Mouse (Mus musculus) midbrain, embryonic 12.5 days (tissue): Measurements from ENCODE around the gene Dock4. TPM values are rescaled to one million over a fixed set of nuclear protein-coding genes. Genes with fewer than 3 reads are reported as not detected.

ENCODE experiments used
- ATAC-seq: fragments of 200-750 bp; cut with Nextera tagmentation; 2 replicates; pipeline ENCODE4 v1.8.0; 2017; ENCODE audit warnings: low read depth, moderate TSS enrichment, moderate library complexity; ENCODE audit not compliant: low FRiP score
- H3K27ac ChIP-seq: fragments of 300-500 bp; sonication (generic); replicated peaks from 2 replicates; pipeline ENCODE4 v1.5.1; 2016; ENCODE audit warnings: mild to moderate bottlenecking
- H3K27me3 ChIP-seq: fragments of 300-500 bp; sonication (generic); 2 replicates; pipeline ENCODE4 v1.6.1; 2016; ENCODE audit warnings: mild to moderate bottlenecking
- H3K36me3 ChIP-seq: fragments of 300-500 bp; sonication (generic); 2 replicates; pipeline ENCODE4 v1.6.1; 2016
- H3K4me1 ChIP-seq: fragments of 300-500 bp; sonication (generic); 2 replicates; pipeline ENCODE4 v1.6.1; 2016
- H3K4me2 ChIP-seq: fragments of 300-500 bp; sonication (generic); replicated peaks from 2 replicates; pipeline ENCODE4 v1.6.1; 2016; ENCODE audit warnings: mild to moderate bottlenecking, moderate library complexity
- H3K4me3 ChIP-seq: fragments of 300-500 bp; sonication (generic); 2 replicates; pipeline ENCODE4 v1.5.1; 2016; ENCODE audit warnings: mild to moderate bottlenecking
- H3K9ac ChIP-seq: fragments of 300-500 bp; sonication (generic); replicated peaks from 2 replicates; pipeline ENCODE4 v1.6.1; 2016; ENCODE audit warnings: mild to moderate bottlenecking, moderate library complexity
- H3K9me3 ChIP-seq: fragments of 300-500 bp; sonication (generic); 2 replicates; pipeline ENCODE4 v1.6.1; 2016; ENCODE audit warnings: mild to moderate bottlenecking
- WGBS: fragments of 180-500 bp; shearing (Covaris S2); methylation state at CpG from one replicate; pipeline ENCODE4 v1.1.7; 2016; 5-methylcytosine and 5-hydroxymethylcytosine counted together
- polyA plus RNA-seq: library from polyadenylated mRNA; unstranded; fragments of >200 nt; fragmentation: Nextera tagmentation; extraction: Ambion mirVana; gene quantifications from 2 replicates; pipeline ENCODE4 v1.2.1, GENCODE M21; 2016

Gene Dock4
- polyA plus RNA-seq, 1 experiment from 2014 or later, result 34.2 TPM

DNA sequence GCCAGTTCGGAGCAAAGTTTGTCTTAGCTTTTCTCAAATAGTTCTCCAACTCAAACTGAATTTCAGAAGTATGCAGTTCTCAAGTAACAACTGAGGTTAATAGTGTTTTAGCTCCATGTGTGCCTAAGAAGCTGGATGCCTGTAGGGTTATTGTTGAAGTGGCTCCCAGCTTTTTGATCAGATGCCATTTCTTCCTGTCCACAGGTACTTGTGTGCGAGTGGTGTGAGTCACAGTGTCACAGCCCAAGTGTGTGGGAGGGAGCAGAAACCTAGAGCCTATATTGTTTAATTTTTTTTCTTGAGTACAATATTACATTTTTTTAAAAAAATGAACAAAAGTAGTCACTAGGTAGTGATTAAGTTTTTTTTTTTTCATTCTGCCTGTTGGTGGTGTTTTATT is 313.5 kb downstream of the Dock4 start:
- Histone ChIP-seq H3K9me3 (no peaks in the 10 kb centered on the region), H3K4me3 (no peak overlapping the region), H3K4me1 (no peaks in the 10 kb centered on the region), H3K27me3 (no peaks in the 10 kb centered on the region), H3K9ac (no peak overlapping the region), H3K4me2 (no peak overlapping the region), H3K36me3 (no peaks in the 10 kb centered on the region), H3K27ac (no peak overlapping the region)
- no peak for ATAC-seq
- 93% methylated on average over 2 of the region's 2 CpGs for WGBS

DNA sequence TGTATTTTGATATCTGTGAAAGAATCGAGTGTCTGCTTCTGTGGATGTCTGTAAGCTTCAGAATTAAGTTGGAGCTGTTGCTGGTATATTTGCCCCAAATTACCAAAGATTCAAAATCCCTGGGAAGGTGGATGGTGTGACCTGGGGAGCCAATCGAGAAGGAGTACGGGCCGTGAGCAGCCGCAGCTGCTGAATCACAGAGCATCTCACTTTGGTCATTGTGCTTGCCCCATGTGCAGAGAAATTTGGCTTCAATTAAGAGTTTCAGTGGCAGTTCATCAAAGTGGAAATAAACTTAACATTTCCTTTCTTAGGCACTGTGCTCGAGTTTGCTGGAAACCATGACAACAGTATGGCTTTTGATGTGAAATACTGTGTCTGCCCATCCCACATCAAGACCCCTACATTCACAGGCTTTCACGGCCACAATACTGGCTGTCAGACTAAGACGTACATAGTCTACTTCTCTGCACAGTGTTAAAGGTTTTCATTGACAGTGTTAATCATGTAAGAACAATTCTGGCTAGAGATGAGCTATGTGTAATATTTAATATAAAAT is 321.6 kb downstream of the Dock4 start:
- WGBS, result 64% methylated on average over 8 of the region's 8 CpGs
- H3K36me3 ChIP-seq, result no peaks in the 10 kb centered on the region
- ATAC-seq, result no peak
- no peak overlapping the region for H3K27ac ChIP-seq
- H3K27me3 ChIP-seq, result no peaks in the 10 kb centered on the region
- no peak overlapping the region for H3K4me3 ChIP-seq
- no peaks in the 10 kb centered on the region for H3K4me1 ChIP-seq
- no peak overlapping the region for H3K9ac ChIP-seq
- H3K4me2 ChIP-seq, result no peak overlapping the region
- no peaks in the 10 kb centered on the region for H3K9me3 ChIP-seq

DNA sequence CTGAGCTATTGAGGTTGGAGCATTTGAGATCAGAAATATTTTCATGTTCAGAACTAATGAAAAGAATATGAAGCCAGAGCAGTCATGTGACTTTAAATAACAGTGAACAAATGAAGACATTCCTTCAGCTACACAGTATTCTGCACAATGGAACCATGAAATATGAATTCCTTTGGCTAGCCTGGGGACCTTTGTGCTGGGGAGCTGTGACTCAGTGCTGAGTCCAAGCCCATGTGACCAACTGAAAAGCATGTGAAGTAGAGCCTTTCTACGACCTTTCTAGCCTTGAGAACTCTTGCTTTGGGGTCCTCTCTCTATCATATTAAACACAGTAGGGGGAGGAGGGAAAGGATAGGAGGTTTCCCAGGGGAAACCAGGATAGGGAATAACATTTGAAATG is 327.3 kb downstream of the Dock4 start:
- no peak overlapping the region for H3K9ac ChIP-seq
- no peaks in the 10 kb centered on the region for H3K27me3 ChIP-seq
- H3K27ac ChIP-seq, result no peak overlapping the region
- 92% methylated on average over 1 of the region's 1 CpGs for WGBS
- no peak overlapping the region for H3K4me2 ChIP-seq
- ATAC-seq, result no peak
- H3K4me3 ChIP-seq, result no peak overlapping the region
- H3K4me1 ChIP-seq, result no peaks in the 10 kb centered on the region
- H3K9me3 ChIP-seq, result no peaks in the 10 kb centered on the region
- no peaks in the 10 kb centered on the region for H3K36me3 ChIP-seq

DNA sequence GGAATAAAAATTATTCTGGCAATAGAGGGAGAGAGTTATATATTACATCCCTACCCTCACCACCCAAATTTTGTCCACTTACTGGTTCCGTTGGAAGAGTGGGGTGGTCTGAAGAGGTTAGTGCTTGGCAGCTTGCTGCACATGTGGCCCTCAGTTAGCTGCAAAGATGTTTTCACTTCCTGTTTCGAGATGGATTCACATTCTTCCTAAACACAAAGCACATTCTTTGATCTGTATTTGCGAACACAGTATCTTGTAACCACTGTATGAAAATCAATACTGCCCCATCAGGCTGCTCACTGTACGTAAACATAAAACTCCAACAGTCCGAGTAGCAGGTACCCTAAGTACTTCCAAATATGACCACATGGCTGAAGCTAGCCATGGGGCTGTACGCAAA is 335.8 kb downstream of the Dock4 start:
- no peak overlapping the region for H3K4me3 ChIP-seq
- ATAC-seq, result no peak
- no peaks in the 10 kb centered on the region for H3K36me3 ChIP-seq
- WGBS, result 92% methylated on average over 6 of the region's 6 CpGs
- H3K9me3 ChIP-seq, result no peaks in the 10 kb centered on the region
- H3K27ac ChIP-seq, result no peak overlapping the region
- H3K9ac ChIP-seq, result no peak overlapping the region
- H3K27me3 ChIP-seq, result no peaks in the 10 kb centered on the region
- H3K4me1 ChIP-seq, result peaks cover 2% of the 10 kb centered on the region; the same call in 1 of the 2 replicates
- no peak overlapping the region for H3K4me2 ChIP-seq

DNA sequence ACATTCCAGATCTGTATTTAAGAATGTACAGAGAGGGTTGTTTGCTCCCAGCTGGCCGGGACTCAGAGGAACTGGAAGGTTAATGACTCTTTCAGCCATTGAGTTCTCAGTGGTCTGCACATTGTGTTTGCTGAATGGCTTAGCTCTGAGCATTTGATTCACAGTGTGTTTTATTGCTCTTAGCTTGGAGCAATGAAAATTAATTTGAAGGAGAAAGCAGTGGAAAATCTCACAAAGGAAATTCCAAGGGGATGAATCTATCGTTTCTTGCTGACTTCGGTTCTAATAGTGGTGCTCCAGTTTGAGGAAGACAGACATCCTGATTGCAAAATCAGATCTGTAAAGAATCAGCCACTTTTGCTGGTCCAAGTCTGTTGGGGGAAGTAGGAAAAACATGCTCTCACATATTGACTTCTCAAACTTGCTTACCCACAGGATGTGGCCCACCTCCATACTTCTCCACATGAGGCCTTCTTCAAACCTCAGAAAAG is 342.9 kb downstream of the Dock4 start:
- Histone ChIP-seq H3K4me2 (no peak overlapping the region), H3K4me3 (no peak overlapping the region), H3K27me3 (no peaks in the 10 kb centered on the region), H3K4me1 (peaks cover 27% of the 10 kb centered on the region), H3K36me3 (no peaks in the 10 kb centered on the region), H3K27ac (no peak overlapping the region), H3K9me3 (no peaks in the 10 kb centered on the region), H3K9ac (no peak overlapping the region)
- WGBS, result 37% methylated on average over 3 of the region's 3 CpGs
- no peak for ATAC-seq

DNA sequence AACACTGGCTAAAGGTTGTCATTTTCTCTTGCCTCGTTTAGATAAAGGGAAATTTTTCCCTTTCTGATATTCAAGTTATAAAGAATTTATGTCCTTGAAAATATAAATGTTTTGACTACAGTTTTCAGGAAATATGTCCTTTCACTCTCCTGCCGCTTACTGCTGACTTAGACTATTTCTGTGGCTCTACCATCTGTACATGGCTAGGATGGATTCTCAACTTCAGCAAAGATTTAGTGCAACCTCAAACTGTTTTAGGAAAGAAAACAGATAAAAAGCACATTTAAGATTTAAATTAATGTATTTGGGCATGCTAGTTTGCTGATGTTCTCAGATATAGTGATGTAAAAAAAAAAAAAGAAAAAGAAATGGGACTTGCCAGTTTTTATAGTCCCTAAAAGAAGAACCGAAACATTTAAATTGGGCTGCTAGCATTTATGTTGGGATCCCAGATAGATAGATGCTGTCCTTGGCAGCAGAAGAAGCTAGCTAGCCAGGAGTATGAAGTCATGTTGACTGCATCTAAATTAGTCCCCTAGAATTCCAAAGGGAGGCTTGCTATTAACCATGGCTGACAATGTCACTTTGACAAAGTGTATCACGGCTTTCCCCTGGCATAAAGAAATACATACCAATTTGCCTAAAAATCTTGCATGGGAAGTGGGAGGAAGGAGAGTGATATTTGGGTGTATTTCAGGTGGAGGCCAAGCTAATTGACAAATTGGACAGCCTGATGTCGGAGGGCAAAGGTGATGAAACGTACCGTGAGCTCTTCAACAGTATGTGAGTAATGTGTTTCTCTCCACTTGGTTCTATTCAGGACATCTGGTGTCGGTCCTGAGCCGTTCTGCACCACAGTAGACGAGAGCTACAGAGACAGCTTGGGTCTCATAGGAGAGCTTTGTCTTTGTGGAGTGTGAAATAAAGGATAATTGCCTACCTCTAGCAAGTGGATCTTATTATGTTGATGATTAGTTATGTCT is 343.9 kb downstream of the Dock4 start:
- Histone ChIP-seq H3K9ac (no peak overlapping the region), H3K27ac (no peak overlapping the region)
- 53% methylated on average over 10 of the region's 10 CpGs for WGBS

DNA sequence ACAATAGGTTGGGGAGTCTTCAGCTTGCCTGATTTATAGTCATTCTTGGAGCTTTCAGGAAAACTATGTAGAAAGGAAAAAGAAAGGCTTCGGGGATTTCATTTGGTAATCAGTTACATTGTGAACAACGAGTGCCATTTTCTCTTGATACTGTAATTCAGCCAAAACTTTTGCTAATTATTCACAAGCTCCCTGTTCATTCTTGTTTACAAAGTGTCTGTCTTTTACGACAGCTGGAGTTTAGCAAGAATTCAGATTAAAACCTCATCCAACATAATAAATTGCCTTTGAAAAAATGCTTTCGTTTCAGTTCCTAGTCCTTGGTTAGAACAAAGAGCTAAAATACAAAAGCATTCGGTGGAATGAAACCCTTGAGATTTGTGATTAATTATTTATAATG is 345.5 kb downstream of the Dock4 start:
- no peak for ATAC-seq
- H3K27ac ChIP-seq, result no peak overlapping the region
- peaks cover 27% of the 10 kb centered on the region for H3K4me1 ChIP-seq
- WGBS, result 55% methylated on average over 5 of the region's 5 CpGs
- no peak overlapping the region for H3K4me2 ChIP-seq
- no peaks in the 10 kb centered on the region for H3K9me3 ChIP-seq
- no peaks in the 10 kb centered on the region for H3K36me3 ChIP-seq
- H3K9ac ChIP-seq, result no peak overlapping the region
- H3K4me3 ChIP-seq, result no peak overlapping the region
- H3K27me3 ChIP-seq, result no peaks in the 10 kb centered on the region

More for the DNA sequence above, 343.9 kb downstream of the Dock4 start:
- Histone ChIP-seq H3K4me2 (no peak overlapping the region), H3K4me3 (no peak overlapping the region), H3K36me3 (no peaks in the 10 kb centered on the region), H3K9me3 (no peaks in the 10 kb centered on the region), H3K4me1 (peaks cover 27% of the 10 kb centered on the region), H3K27me3 (no peaks in the 10 kb centered on the region)
- ATAC-seq, result peak; percentile 77

DNA sequence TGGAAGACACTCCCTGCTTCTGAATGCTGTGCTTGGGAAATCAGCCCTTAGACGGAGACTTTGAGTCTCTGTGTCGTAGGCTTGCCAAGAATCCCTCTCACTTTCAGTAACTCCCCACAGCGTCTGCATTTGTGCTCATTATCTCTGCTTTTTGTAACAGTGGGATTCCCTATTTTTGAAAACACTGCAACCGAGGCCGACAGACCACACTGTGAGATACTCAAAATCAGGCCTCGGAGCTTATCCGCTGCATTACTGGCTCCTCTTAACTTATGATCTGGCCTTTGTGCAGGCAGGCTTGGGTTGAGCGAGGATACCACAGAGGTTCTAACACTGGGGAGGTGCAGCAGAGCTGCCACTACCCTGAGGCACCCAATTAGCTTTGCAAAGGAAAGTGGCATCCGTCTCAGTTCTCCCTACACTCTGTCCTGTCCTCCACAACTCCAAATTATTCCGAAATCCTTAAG is 346.5 kb downstream of the Dock4 start:
- ATAC-seq, result peak; percentile 58
- WGBS, result 18% methylated on average over 10 of the region's 10 CpGs
- H3K9me3 ChIP-seq, result no peaks in the 10 kb centered on the region
- H3K4me3 ChIP-seq, result no peak overlapping the region
- no peaks in the 10 kb centered on the region for H3K36me3 ChIP-seq
- H3K27me3 ChIP-seq, result no peaks in the 10 kb centered on the region
- no peak overlapping the region for H3K9ac ChIP-seq
- peak overlapping the region; percentile 22; the same call in 1 of the 2 replicates for H3K4me2 ChIP-seq
- peaks cover 30% of the 10 kb centered on the region for H3K4me1 ChIP-seq
- peak overlapping the region; percentile 46 for H3K27ac ChIP-seq

DNA sequence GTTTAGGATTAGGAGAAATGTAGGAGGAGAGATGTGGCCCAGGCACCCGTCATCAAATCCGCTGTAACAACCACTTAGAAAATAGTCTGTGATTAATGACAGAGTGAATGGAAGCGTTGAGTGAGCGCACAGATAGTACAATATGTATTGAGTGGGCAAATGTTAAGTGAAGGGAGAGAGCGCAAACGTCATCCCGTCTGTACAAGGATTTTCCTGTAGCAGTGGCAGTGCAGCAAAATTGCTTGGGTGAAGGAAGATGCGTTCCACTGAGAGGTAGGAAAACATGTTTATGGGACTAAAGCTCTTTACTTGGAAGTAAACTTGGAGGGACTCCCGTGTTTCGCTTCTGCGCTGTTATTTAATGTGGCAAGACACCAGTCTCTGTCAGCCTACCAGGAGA is 348.3 kb downstream of the Dock4 start:
- no peaks in the 10 kb centered on the region for H3K9me3 ChIP-seq
- H3K27ac ChIP-seq, result no peak overlapping the region
- no peak for ATAC-seq
- H3K4me2 ChIP-seq, result no peak overlapping the region
- 83% methylated on average over 11 of the region's 11 CpGs for WGBS
- H3K9ac ChIP-seq, result no peak overlapping the region
- H3K27me3 ChIP-seq, result no peaks in the 10 kb centered on the region
- H3K4me1 ChIP-seq, result peaks cover 29% of the 10 kb centered on the region
- no peak overlapping the region for H3K4me3 ChIP-seq
- H3K36me3 ChIP-seq, result no peaks in the 10 kb centered on the region

DNA sequence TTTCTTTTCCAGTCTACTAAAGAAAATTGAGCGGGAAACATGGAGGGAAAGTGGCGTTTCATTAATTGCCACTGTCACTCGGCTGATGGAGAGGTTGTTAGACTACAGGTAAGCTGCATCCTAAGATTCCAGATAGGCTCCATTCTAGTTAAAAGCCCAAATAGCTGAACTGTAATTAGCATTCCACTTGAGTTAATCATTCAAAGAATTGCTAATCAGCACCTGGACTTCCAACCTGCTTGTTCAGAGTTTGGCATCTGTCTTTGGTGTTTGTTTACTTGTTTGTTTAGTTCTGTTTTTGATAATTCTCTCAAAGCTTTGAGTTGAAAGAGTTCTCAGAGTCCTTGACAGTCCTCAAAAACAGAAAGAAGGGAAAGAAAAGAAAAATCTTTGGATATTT is 349.0 kb downstream of the Dock4 start:
- H3K4me2 ChIP-seq, result no peak overlapping the region
- no peaks in the 10 kb centered on the region for H3K36me3 ChIP-seq
- H3K27ac ChIP-seq, result no peak overlapping the region
- H3K27me3 ChIP-seq, result no peaks in the 10 kb centered on the region
- ATAC-seq, result no peak
- H3K4me1 ChIP-seq, result peaks cover 26% of the 10 kb centered on the region
- no peak overlapping the region for H3K9ac ChIP-seq
- no peaks in the 10 kb centered on the region for H3K9me3 ChIP-seq
- no peak overlapping the region for H3K4me3 ChIP-seq
- 88% methylated on average over 3 of the region's 3 CpGs for WGBS

DNA sequence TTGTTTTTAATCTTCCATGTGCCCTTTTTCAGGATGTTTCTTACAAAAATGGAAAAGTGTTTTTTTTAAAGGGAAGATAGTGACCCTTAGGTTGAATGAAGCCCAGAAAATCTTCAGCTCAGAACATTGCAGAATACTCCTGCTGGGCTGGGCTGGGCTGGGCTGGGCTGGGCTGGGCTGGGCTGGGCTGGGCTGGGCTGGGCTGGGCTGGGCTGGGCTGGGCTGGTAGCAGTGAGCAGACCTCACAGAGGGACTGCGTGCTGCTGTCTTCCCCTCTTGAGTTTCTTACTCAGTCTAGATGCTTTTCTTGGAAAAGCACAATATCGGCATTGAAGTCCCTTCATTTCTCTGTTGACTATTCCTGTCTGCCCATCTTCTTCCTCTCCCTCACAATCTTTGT is 350.0 kb downstream of the Dock4 start:
- Histone ChIP-seq H3K9me3 (no peaks in the 10 kb centered on the region), H3K36me3 (no peaks in the 10 kb centered on the region), H3K27me3 (no peaks in the 10 kb centered on the region), H3K4me3 (no peak overlapping the region), H3K27ac (no peak overlapping the region), H3K9ac (no peak overlapping the region), H3K4me1 (peaks cover 23% of the 10 kb centered on the region), H3K4me2 (no peak overlapping the region)
- no peak for ATAC-seq
- 51% methylated on average over 2 of the region's 2 CpGs for WGBS

DNA sequence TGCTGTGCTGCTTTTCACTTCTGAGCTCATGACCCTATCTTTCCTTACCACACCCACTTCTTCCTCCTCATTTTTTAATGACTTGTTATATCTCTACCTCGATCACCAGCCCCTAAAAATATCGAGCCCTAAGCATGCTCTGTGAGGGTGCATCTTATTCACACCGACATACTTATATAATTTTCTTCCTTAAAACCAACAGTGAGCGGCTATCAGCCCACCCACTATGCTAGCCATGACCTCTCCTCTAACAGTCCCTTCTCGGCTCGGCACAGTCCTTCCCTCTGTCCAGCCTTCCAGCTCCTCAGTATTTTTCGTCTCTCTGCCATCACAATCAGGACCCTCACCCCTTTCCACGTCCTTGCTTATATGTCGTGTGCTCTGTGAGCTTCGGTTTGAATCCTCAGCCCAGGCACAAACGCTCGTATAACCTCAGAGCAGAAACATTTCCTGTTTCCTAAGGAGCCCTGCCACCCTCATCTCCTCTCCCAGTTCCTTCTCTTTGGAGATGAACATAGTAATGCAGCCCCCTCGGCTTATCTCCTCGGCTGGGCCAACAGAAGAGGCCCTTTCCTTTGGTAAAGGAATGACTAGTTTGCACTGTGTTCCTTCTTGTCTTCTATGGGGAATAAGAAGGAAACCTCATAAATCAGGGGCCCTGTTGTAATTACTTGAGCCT is 351.2 kb downstream of the Dock4 start:
- no peaks in the 10 kb centered on the region for H3K27me3 ChIP-seq
- no peak for ATAC-seq
- no peaks in the 10 kb centered on the region for H3K9me3 ChIP-seq
- H3K4me3 ChIP-seq, result no peak overlapping the region
- H3K9ac ChIP-seq, result no peak overlapping the region
- WGBS, result 61% methylated on average over 14 of the region's 14 CpGs
- no peak overlapping the region for H3K4me2 ChIP-seq
- no peak overlapping the region for H3K27ac ChIP-seq
- H3K4me1 ChIP-seq, result peaks cover 18% of the 10 kb centered on the region
- H3K36me3 ChIP-seq, result no peaks in the 10 kb centered on the region
